Mouse (Mus musculus) Patski (cell line): Measurements from ENCODE around the gene S100a7a. TPM values are rescaled to one million over a fixed set of nuclear protein-coding genes. Genes with fewer than 3 reads are reported as not detected.

Source experiments
- ATAC-seq: fragments of 100-300 bp; one replicate; pipeline ENCODE4 v1.8.0; 2021
- CTCF ChIA-PET: fragments of 350-600 bp; sonication (Branson Sonifier 250); formaldehyde crosslinking; loops from one replicate; lab custom pipeline; 2022; ENCODE audit warnings: inconsistent platforms; lab: Charles Lee
- POLR2A ChIA-PET: fragments of 350-600 bp; sonication (Branson Sonifier 250); formaldehyde crosslinking; loops from one replicate; lab custom pipeline; 2022; ENCODE audit warnings: antibody characterized with exemption, inconsistent platforms; lab: Charles Lee
- DNase-seq: peaks from one replicate; pipeline ENCODE4 v3.0.0-alpha.2; 2011; ENCODE audit warnings: low read depth, low spot score
- H3K27me3 ChIP-seq: fragments of 371-371 bp; one replicate; pipeline ENCODE4 v1.5.1; 2021
- CTCF ChIP-seq: fragments of 100-300 bp; IDR thresholded peaks from one replicate; pipeline ENCODE4 v1.5.1; 2021
- in situ Hi-C: fragments of 300-500 bp; cut with MboI; formaldehyde crosslinking; loops from 3 replicates; pipeline ENCODE4 v1.11.1; 2018; ENCODE audit warnings: low pct_unique_long_range_greater_than_20kb, mixed read lengths
- polyA plus RNA-seq: library from polyadenylated mRNA; unstranded; gene quantifications from one replicate; pipeline ENCODE4 v1.2.3, GENCODE M21; 2021

Gene S100a7a
- polyA plus RNA-seq: 4.9 TPM

DNA sequence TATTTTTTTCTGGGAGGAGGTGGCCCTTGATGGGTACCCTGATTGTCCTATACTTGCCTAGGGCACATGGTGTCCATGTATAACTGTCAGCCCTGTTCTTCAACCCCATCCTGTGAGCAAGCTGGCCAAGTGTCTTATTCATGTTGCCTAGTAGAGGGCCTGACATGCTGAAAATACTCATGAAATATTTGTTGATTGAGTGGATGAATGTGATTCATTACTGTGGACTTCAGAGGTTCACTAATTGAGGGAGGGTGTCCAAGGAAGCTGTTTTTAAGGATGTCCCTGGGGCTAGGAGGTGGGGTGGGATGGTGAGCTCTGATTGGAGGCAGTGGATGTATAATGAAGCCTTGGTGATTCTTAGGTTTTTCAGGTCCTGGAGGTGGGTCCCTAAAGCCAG is at the start of gene S100a7a:
Gene S100a7a (plus strand): TSS at position 301 of the 400 bp plus-strand sequence.
- CTCF ChIA-PET: interaction anchor here (0.8 to 5.4 kb wide), 33 partner anchors 8 to 243 kb away, joined by 3 to 50 read pairs (median 5); partner anchors contain the start of genes Chtop, S100a14, S100a4 and Snapin
- H3K27me3 ChIP-seq: no peaks in the 10 kb centered on the region
- POLR2A ChIA-PET: interaction anchor here (1.0 kb wide), 1 partner anchor 153 kb away, joined by 4 read pairs; no protein-coding TSS in a partner anchor
- peak; percentile 36 for ATAC-seq
- DNase-seq: no peak
- in situ Hi-C loops: no loop called here
- TF ChIP-seq CTCF: no peak

DNA sequence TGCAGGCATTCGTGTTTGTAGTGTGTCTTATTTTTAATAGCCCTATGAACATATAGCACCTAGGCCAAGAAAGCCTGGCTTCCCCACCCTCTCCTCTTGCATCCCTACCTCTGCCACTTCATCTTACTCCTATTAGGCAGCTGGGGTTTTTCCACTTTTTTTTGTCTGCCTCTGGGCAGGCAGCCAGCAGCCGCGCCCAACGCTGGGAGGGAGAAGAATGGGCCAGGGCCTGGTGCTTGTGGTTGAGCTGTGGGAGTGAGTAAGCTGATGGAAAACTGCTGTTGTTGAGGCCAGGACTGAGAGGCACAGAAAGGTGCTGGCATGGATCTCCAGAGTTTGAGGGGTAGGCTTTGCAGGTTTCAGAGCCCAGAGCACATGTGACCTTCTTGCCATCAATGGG is 49.4 kb upstream of the S100a7a start:
- peak; percentile 96 for DNase-seq
- no peak for TF ChIP-seq CTCF
- POLR2A ChIA-PET: interaction anchor here (1.8 to 6.3 kb wide), 3 partner anchors 8 to 95 kb away, joined by 4 to 75 read pairs (median 32); partner anchors contain the start of genes Chtop and S100a6
- peak; percentile 76 for ATAC-seq
- CTCF ChIA-PET: interaction anchor here (1.7 to 34.1 kb wide), 4 partner anchors 3 to 48 kb away, joined by 5 to 615 read pairs (median 312); partner anchors contain the start of genes Gm42674, S100a2, S100a4 and S100a5
- no peaks in the 10 kb centered on the region for H3K27me3 ChIP-seq
- in situ Hi-C loops: no loop called here

DNA sequence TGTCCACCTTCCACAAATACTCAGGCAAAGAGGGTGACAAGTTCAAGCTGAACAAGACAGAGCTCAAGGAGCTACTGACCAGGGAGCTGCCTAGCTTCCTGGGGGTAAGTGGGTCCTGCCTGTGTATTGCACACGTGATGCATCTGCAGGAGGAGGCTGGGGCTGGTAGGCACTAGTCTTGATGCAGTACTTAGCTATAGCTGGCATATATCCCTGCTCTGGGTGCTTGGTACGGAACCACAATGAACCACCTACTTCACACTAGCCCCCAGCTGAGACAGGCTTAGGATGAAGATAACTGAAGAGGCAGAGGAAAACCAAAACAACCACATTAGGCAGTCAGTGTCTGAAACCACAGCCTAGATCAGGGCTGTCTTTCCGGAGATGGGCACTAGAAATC is 48.8 kb upstream of the S100a7a start:
- no peaks in the 10 kb centered on the region for H3K27me3 ChIP-seq
- ChIA-PET CTCF (interaction anchor here (1.7 to 34.1 kb wide), 4 partner anchors 2 to 48 kb away, joined by 5 to 615 read pairs (median 312); partner anchors contain the start of genes Gm42674, S100a2, S100a4 and S100a5), POLR2A (interaction anchor here (5.2 to 6.3 kb wide), 2 partner anchors 7 to 18 kb away, joined by 32 to 75 read pairs; partner anchors contain the start of gene S100a6)
- TF ChIP-seq CTCF: no peak
- ATAC-seq: no peak
- in situ Hi-C loops: no loop called here
- DNase-seq: no peak

GRCm38 (mm10) chr3:90605736-90606135 is 48.1 kb upstream of the S100a7a start:
- DNase-seq (no peak), ATAC-seq (no peak)
- in situ Hi-C loops: no loop called here
- no peak for TF ChIP-seq CTCF
- ChIA-PET CTCF (interaction anchor here (1.7 to 34.1 kb wide), 4 partner anchors 2 to 47 kb away, joined by 5 to 615 read pairs (median 312); partner anchors contain the start of genes Gm42674, S100a2, S100a4 and S100a5), POLR2A (interaction anchor here (1.0 to 6.3 kb wide), 3 partner anchors 7 to 79 kb away, joined by 4 to 75 read pairs (median 32); partner anchors contain the start of genes S100a14 and S100a6)
- H3K27me3 ChIP-seq: no peaks in the 10 kb centered on the region

GRCm38 (mm10) chr3:90606185-90606584 is 47.6 kb upstream of the S100a7a start:
- ChIA-PET CTCF (interaction anchor here (24.3 to 34.1 kb wide), 2 partner anchors 1 to 16 kb away, joined by 615 read pairs; partner anchors contain the start of genes Gm42674, S100a2, S100a4 and S100a5), POLR2A (interaction anchor here (1.0 to 5.2 kb wide), 2 partner anchors 20 to 79 kb away, joined by 4 to 32 read pairs; partner anchors contain the start of gene S100a14)
- H3K27me3 ChIP-seq: no peaks in the 10 kb centered on the region
- ATAC-seq: no peak
- in situ Hi-C loops: no loop called here
- no peak for TF ChIP-seq CTCF
- DNase-seq: no peak

DNA sequence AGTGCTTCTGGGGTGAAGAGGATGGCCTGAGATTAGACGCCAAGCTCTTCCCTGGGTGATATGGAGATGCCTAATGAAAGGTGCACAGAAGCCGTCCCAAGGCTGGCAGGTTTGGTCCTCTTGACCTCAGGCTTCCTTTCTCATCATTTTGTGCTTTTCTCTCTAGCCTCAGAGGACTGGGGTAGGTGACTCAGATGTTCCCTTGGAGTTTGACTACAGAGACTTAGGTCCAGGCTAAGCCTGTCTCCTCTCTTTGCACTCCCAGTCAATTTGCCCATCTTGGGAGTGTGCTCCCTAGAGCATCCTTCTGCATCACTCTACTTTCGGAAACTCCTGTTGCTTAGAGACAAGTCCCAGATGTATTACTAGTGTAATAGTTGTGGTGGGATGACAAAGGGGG is 46.5 kb upstream of the S100a7a start:
- no peak for DNase-seq
- in situ Hi-C loops: no loop called here
- no peaks in the 10 kb centered on the region for H3K27me3 ChIP-seq
- POLR2A ChIA-PET: interaction anchor here (5.2 kb wide), 1 partner anchor 21 kb away, joined by 32 read pairs; no protein-coding TSS in a partner anchor
- no peak for ATAC-seq
- CTCF ChIA-PET: interaction anchor here (24.3 to 34.1 kb wide), 2 partner anchors 0 to 17 kb away, joined by 615 read pairs; partner anchors contain the start of genes Gm42674, S100a2, S100a4 and S100a5
- TF ChIP-seq CTCF: no peak

DNA sequence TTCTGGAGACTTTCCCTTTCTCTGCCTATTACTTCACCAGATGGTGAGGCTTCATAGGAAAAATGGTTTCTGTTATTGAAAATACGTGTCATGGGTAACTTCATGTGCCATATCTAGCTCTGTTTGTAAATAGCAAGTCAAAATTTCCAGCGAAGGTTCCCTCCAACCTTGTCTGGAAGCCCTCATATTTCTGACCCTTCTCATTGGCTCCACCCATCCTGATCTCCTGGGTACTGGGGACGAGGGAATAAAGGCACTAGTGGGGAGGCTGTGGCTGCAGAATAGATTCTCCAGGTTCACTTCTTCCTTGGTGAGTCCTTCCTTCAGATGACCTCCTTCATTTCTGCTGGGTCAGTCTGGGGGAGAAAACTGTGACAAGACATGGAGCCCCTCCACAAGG is 45.6 kb upstream of the S100a7a start, which contains the start of gene S100a5:
Gene S100a5 (plus strand): TSS at position 301 of the 400 bp plus-strand sequence.
- POLR2A ChIA-PET: no interaction called here
- CTCF ChIA-PET: interaction anchor here (24.3 kb wide), 1 partner anchor 18 kb away, joined by 615 read pairs; the partner anchor contains the start of genes Gm42674, S100a2 and S100a4
- no peak for ATAC-seq
- in situ Hi-C loops: no loop called here
- no peak for TF ChIP-seq CTCF
- no peak for DNase-seq
- H3K27me3 ChIP-seq: no peaks in the 10 kb centered on the region

GRCm38 (mm10) chr3:90609102-90609501 is 44.7 kb upstream of the S100a7a start:
- in situ Hi-C loops: no loop called here
- CTCF ChIA-PET: interaction anchor here (24.3 kb wide), 1 partner anchor 19 kb away, joined by 615 read pairs; the partner anchor contains the start of genes Gm42674, S100a2 and S100a4

GRCm38 (mm10) chr3:90611494-90611893 is 42.3 kb upstream of the S100a7a start:
- H3K27me3 ChIP-seq: no peaks in the 10 kb centered on the region
- no peak for DNase-seq
- in situ Hi-C loops: no loop called here
- CTCF ChIA-PET: interaction anchor here (0.8 to 24.3 kb wide), 4 partner anchors 12 to 84 kb away, joined by 3 to 615 read pairs (median 36); partner anchors contain the start of genes Gm42674, S100a14, S100a2 and S100a4
- no peak for ATAC-seq
- POLR2A ChIA-PET: interaction anchor here (0.6 to 5.9 kb wide), 6 partner anchors 9 to 75 kb away, joined by 3 to 86 read pairs (median 8); partner anchors contain the start of genes Gm42674, S100a16 and S100a4
- TF ChIP-seq CTCF: no peak

More at GRCm38 (mm10) chr3:90609102-90609501, 44.7 kb upstream of the S100a7a start:
- no peak for DNase-seq
- no peak for TF ChIP-seq CTCF
- POLR2A ChIA-PET: interaction anchor here (0.5 to 2.4 kb wide), 3 partner anchors 15 to 121 kb away, joined by 3 to 12 read pairs (median 3); no protein-coding TSS in a partner anchor
- no peaks in the 10 kb centered on the region for H3K27me3 ChIP-seq
- no peak for ATAC-seq

DNA sequence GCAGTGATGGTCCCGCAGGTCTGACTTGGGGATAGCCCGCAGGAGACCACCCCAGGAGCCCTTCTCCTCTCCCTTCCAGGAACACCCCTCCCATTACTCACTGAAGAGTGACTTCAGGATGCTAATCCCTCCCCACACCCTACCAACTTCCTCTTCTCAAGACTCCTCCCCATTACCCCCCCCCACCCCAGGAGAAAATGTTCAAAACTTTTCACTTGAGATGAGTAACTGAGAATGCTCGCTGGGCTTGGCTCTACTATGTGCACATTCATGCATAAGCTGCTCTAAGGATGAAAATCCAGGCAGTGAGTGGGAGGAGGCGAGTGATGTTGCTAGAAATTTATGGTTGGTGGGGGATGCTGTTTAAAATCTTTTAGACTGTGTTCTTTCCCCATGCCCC is 41.8 kb upstream of the S100a7a start:
- DNase-seq (no peak), ATAC-seq (no peak)
- CTCF ChIA-PET: interaction anchor here (0.7 to 24.3 kb wide), 6 partner anchors 11 to 107 kb away, joined by 3 to 615 read pairs (median 4); partner anchors contain the start of genes Gm42674, S100a14, S100a2 and S100a4
- no peak for TF ChIP-seq CTCF
- in situ Hi-C loops: no loop called here
- no peaks in the 10 kb centered on the region for H3K27me3 ChIP-seq
- POLR2A ChIA-PET: interaction anchor here (0.6 to 5.9 kb wide), 5 partner anchors 9 to 75 kb away, joined by 3 to 86 read pairs (median 6); partner anchors contain the start of genes Gm42674, S100a16 and S100a4
